Mouse (Mus musculus): ENCODE data around the gene Arhgef3.

DNA sequence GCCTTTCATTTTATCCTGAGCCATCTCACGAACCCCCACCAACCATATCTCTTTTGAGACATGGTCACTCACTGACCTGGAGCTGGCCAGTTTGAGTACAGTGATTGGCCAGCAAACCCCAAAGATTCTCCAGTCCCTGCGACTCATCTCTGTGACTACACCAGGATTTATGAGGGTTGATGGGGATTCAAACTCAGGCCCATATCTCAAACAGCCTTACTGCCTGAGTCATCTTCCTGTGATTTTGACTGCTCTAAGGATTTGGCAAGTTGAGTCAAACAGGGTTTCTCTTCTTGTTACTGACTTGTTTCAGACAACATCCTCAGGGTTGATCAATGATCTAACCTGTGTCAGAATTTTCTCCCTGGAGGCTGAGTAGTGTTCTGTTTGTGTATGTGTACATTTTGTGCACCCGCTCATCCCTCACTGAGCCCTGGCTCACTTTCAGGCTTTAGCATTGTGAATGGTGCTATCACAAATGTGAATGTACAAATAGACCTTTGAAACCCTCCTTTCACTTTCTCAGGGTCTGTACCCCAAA, 124.9 kb downstream of the Arhgef3 start:
- TF ChIP-seq ZC3H11A (IDR thresholded peaks at IDR 0.05; ENCODE audit: borderline replicate concordance, low read depth, low read length) (no peak), HCFC1 (IDR thresholded peaks at IDR 0.05; ENCODE audit: borderline replicate concordance, insufficient read depth, low read length) (no peak)

All from ES-E14 (cell line).